Mouse (Mus musculus): ENCODE results near the gene Scn3a. TPM values are rescaled to one million over a fixed set of nuclear protein-coding genes. Genes with fewer than 3 reads are reported as not detected.

Scn3a gene
- total and polyA plus RNA-seq, 3 experiments = 0.13 to 0.33 (median 0.24) TPM

DNA sequence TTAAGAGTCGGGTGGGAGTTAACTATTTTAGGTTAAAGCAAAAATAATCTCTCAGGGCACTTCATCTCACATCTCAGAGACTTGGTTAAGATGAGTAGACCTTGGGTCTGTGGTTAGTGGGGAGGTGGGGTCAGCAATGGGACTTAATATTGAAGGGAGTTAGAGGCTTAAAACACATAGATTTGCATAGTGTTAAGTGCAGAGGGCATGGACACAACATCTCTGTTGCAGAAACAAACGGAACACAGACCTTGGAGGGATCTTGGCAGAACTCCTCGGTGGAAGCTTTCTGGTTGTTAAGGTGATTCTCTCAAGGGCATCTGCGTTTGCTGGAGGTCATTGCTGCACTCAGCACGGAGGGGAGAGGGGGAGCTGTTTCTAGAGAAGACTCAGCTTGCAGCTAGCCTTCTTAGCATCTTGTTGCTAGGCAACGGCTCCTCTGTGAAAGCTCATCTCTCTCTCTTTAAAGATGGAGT is 152.6 kb downstream of the Scn3a start:
- peak in 1 of 2 experiments; percentile 27; a peak in 2 of 4 replicates for TF ChIP-seq CTCF (conservative IDR thresholded peaks at IDR 0.05 in 1 of 2, IDR thresholded peaks at IDR 0.05 in 1 of 2; ENCODE audit: low read depth in 2 of 2, low read length in 2 of 2)
- TF ChIP-seq PAX5 (IDR thresholded peaks at IDR 0.05; ENCODE audit: low read length) = no peak
- 0 out of 2 replicates have a peak, but pooled peaks have one; percentile 5 for TF ChIP-seq MEF2A (IDR thresholded peaks at IDR 0.05; ENCODE audit: borderline replicate concordance, low read depth, low read length)
- TF ChIP-seq TCF12 (IDR thresholded peaks at IDR 0.05; ENCODE audit: low read depth, low read length) = no peak
- TF ChIP-seq CHD1 (IDR thresholded peaks at IDR 0.05; ENCODE audit: low read depth, low read length) = peak; percentile 71; the same call in 1 of the 2 replicates
- 0 out of 2 replicates have a peak, but pooled peaks have one; percentile 12 for TF ChIP-seq EP300 (IDR thresholded peaks at IDR 0.05; ENCODE audit: low read length)
- TF ChIP-seq RCOR1 (conservative IDR thresholded peaks at IDR 0.05; ENCODE audit: low read depth, low read length) = 0 out of 2 replicates have a peak, but pooled peaks have one; percentile 31
- TF ChIP-seq POLR2AphosphoS2 (IDR thresholded peaks at IDR 0.05; ENCODE audit: low read depth, low read length) = no peak
- no peak for TF ChIP-seq UBTF (IDR thresholded peaks at IDR 0.05; ENCODE audit: low read depth, low read length)
- no peak overlapping the region for H3K27ac ChIP-seq (ENCODE audit: insufficient read depth, low read depth)
- no peaks in the 10 kb centered on the region for H3K36me3 ChIP-seq (replicated peaks in 1 of 2; ENCODE audit: control insufficient read depth in 1 of 2, insufficient read depth in 1 of 2, low read length in 1 of 2)
- dilution Hi-C loops (cut with MboI; ENCODE audit: extremely low pct_ligation_motif_present, extremely low pct_unique_long_range_greater_than_20kb, low sequenced_read_pairs) = no loop called here
- H3K79me2 ChIP-seq (replicated peaks; ENCODE audit: control insufficient read depth, extremely low read depth, insufficient read depth, poor library complexity, severe bottlenecking) = no peaks in the 10 kb centered on the region
- peak overlapping the region; percentile 42; the same call in 1 of the 2 replicates for H3K9ac ChIP-seq (ENCODE audit: insufficient read depth, low read depth)
- DNase-seq (ENCODE audit: extremely low read depth) = peak; percentile 91
- peak overlapping the region; percentile 100 for H3K4me2 ChIP-seq (ENCODE audit: insufficient read depth, low read depth, poor library complexity, severe bottlenecking)
- H3K27me3 ChIP-seq (replicated peaks) = no peaks in the 10 kb centered on the region
- in situ Hi-C loops (cut with MboI; ENCODE audit: low pct_ligation_motif_present, low pct_unique_long_range_greater_than_20kb, low sequenced_read_pairs) = loop anchor here (5.0 kb wide), 1 partner anchor 142 kb away; no protein-coding TSS in a partner anchor
- H3K9me3 ChIP-seq (replicated peaks; ENCODE audit: low read length) = peaks cover 7% of the 10 kb centered on the region
- H3K4me1 ChIP-seq (ENCODE audit: control insufficient read depth in 1 of 2, insufficient read depth in 2 of 2) = peaks cover 0 to 3% of the 10 kb centered on the region in 2 experiments; a peak in 2 of 4 replicates
- H3K4me3 ChIP-seq (replicated peaks in 1 of 3; ENCODE audit: low read depth in 2 of 3, low read length in 2 of 3, poor library complexity in 1 of 3) = peak overlapping the region in 1 of 3 experiments; percentile 37

GRCm38 (mm10) chr2:65414237-65414636 is 153.2 kb downstream of the Scn3a start:
- no peaks in the 10 kb centered on the region for H3K36me3 ChIP-seq (replicated peaks in 1 of 2; ENCODE audit: control insufficient read depth in 1 of 2, insufficient read depth in 1 of 2, low read length in 1 of 2)
- no peak for TF ChIP-seq TCF12 (IDR thresholded peaks at IDR 0.05; ENCODE audit: low read depth, low read length)
- no peak for TF ChIP-seq USF2 (conservative IDR thresholded peaks at IDR 0.05; ENCODE audit: low read depth, low read length)
- no peak for TF ChIP-seq NELFE (IDR thresholded peaks at IDR 0.05; ENCODE audit: low read depth, low read length)
- peak; percentile 42; the same call in 1 of the 2 replicates for TF ChIP-seq POLR2A (IDR thresholded peaks at IDR 0.05; ENCODE audit: low read depth, low read length)
- no peak for TF ChIP-seq JUN (IDR thresholded peaks at IDR 0.05; ENCODE audit: insufficient read depth, low read depth, low read length)
- TF ChIP-seq JUND (conservative IDR thresholded peaks at IDR 0.05; ENCODE audit: low read depth, low read length) = no peak
- TF ChIP-seq ELF1 (IDR thresholded peaks at IDR 0.05; ENCODE audit: low read depth, low read length) = 0 out of 2 replicates have a peak, but pooled peaks have one; percentile 10
- no peak for TF ChIP-seq E2F4 (IDR thresholded peaks at IDR 0.05; ENCODE audit: insufficient replicate concordance, low read depth, low read length)
- 0 out of 2 replicates have a peak, but pooled peaks have one; percentile 18 for TF ChIP-seq MEF2A (IDR thresholded peaks at IDR 0.05; ENCODE audit: borderline replicate concordance, low read depth, low read length)
- 0 out of 2 replicates have a peak, but pooled peaks have one; percentile 17 for TF ChIP-seq TBP (conservative IDR thresholded peaks at IDR 0.05; ENCODE audit: low read depth, low read length)
- TF ChIP-seq MAX (IDR thresholded peaks at IDR 0.05; ENCODE audit: low read length) = no peak
- peaks cover 0 to 3% of the 10 kb centered on the region in 2 experiments; a peak in 2 of 4 replicates for H3K4me1 ChIP-seq (ENCODE audit: control insufficient read depth in 1 of 2, insufficient read depth in 2 of 2)
- H3K4me2 ChIP-seq (ENCODE audit: insufficient read depth, low read depth, poor library complexity, severe bottlenecking) = peak overlapping the region; percentile 100
- in situ Hi-C loops (cut with MboI; ENCODE audit: low pct_ligation_motif_present, low pct_unique_long_range_greater_than_20kb, low sequenced_read_pairs) (no loop called here), dilution Hi-C loops (cut with MboI; ENCODE audit: extremely low pct_ligation_motif_present, extremely low pct_unique_long_range_greater_than_20kb, low sequenced_read_pairs) (no loop called here)
- H3K27ac ChIP-seq (ENCODE audit: insufficient read depth, low read depth) = no peak overlapping the region
- H3K4me3 ChIP-seq (replicated peaks in 1 of 3; ENCODE audit: low read depth in 2 of 3, low read length in 2 of 3, poor library complexity in 1 of 3) = peak overlapping the region; percentile 13 to 43 (median 41)
- peaks cover 7% of the 10 kb centered on the region for H3K9me3 ChIP-seq (replicated peaks; ENCODE audit: low read length)
- DNase-seq (ENCODE audit: extremely low read depth) = peak; percentile 88
- no peaks in the 10 kb centered on the region for H3K79me2 ChIP-seq (replicated peaks; ENCODE audit: control insufficient read depth, extremely low read depth, insufficient read depth, poor library complexity, severe bottlenecking)
- H3K9ac ChIP-seq (ENCODE audit: insufficient read depth, low read depth) = peak overlapping the region; percentile 76; the same call in 1 of the 2 replicates
- H3K27me3 ChIP-seq (replicated peaks) = no peaks in the 10 kb centered on the region

All from CH12.LX (cell line).